Mouse (Mus musculus) hindlimb bud, embryonic 11.5 days (tissue): ENCODE results near the gene Bcat1.

Source experiments
- DNase-seq: peaks from one replicate; pipeline ENCODE4 v3.0.0-alpha.2; 2012; ENCODE audit warnings: low read depth, low spot score; ENCODE audit errors: extremely low spot score

Gene Bcat1

DNA sequence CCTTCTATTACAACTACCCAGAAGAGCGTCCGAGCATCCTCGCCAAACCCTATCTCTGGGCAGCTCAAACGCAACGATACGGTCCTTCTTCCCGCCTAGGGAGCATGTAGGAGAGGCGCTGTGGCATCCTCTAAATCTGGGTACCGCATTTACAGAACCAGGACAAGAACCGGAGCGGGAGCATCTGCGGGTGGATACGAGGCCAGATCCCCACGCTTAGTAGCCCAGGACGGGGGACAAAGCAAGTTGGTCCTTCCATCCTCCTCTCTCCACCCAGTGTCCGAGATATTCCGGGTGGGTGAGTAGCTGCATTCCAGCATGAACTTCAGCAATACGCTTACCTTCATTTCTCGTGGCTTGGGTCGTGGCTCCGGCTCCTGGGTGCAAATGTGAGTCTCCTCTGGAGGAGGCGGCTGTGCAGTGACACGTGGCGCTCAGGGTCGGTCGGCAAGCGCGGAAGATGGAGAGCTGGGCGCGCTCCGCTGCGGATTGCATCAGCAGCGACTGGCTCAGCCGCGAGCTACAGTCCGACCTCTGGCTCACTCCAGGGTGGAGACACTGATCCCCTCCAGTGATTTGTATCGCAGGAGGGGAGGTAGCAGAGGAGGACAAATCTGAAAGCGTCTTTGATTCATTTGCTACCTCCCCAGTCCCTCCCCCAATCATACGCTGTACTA, at the start of gene Bcat1:
Bcat1 (minus strand) TSS at position 637 of the 677 bp plus-strand sequence.
- DNase-seq, result no peak

GRCm38 (mm10) chr6:145125591-145126113, 49.7 kb upstream of the Bcat1 start:
- no peak for DNase-seq

- no peak for DNase-seq
Measured at GRCm38 (mm10) chr6:145124621-145125020, 48.6 kb upstream of the Bcat1 start.

- DNase-seq, result no peak
Measured at GRCm38 (mm10) chr6:145123136-145124060, 47.4 kb upstream of the Bcat1 start.

DNA sequence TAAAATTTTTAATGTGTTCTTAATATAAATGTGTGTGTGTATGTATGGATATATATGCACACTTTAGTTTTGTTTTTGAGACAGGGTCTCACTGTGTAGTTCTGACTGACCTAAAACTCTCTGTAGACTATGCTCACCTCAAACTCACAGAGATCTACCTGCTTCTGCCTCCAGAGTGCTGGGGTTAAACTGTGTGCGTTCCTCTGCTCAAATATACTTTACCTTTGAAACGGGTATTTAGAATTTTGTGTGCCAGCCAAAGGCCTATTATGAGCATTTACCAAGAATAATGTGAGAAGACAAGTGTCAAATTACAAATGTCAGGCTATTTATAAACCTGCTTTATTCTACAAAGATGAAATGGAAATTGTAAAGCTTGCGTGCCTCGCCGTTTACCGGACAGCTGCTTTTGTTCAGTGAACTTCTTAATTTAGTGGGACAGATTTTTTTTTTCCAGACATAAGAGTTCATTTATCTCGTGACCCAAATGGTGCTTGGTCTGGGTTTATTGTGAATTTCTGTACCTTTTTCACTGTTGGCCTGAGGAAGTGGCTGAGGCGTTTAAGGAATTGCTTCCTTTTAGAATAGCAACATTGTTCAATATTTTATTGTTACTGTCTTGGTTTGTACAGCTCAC, 46.6 kb upstream of the Bcat1 start:
- no peak for DNase-seq

DNA sequence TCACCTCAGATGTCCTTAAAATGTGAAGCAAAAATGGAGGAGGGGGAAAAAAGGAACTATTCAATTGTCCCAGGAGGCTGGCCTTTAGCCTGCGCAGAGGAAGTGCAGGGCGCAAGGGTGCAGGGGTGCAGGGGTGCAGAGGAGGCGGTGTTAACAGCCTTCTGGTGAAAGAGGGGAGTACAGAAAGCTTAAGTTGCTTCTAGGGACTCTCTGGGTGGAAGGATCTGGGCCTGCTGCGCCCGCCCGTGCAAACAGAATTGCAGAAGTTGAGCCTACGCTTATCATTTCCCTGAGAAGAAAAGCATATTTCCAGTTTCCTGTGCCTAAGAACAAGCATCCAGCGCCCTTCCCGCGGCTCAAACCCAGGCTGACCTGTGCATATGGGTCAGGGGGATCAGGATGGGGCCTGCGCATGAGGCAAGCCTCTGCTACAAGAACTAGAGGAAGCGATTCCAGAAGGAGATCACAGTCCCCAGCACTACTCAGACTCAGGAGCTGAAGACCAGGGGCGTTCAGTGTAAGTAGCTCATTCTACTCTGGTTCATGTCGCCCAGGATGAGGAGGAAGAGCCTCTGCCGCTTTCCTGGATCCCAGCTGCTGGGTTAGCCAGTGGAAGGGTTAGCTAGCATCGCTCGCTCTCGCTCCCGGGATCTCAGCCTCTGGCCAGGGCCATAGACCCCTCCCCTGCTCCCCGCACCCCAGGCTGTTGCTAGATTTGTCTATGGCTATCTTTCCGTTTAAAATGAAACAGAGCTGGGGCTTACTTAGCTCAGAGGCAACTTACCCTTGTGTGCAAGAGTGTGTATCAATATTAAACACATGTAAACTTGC, 45.8 kb upstream of the Bcat1 start:
- DNase-seq, result no peak

GRCm38 (mm10) chr6:145120787-145121589, 45.0 kb upstream of the Bcat1 start:
- DNase-seq, result no peak

DNA sequence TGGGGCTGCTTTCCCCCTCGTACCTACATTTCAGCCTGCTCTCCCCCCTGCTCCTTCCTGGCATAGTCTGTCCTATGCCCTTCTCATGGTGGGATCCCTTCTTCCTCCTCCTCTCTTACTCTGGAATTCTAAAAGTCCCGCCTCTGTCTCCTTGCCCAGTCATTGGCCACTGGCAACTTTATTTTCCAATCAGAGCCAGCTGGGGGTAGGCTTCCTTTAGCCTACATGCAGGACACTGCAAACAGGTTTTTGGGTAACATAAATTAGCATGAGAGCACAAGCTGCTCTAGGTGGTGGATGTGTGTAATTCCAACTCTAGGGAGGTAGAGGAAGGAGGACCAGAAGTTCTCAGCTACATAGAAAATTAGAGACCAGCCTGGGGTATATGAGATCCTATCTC, 44.1 kb upstream of the Bcat1 start:
- DNase-seq, result no peak

GRCm38 (mm10) chr6:145116098-145116672, 40.2 kb upstream of the Bcat1 start:
- no peak for DNase-seq

DNA sequence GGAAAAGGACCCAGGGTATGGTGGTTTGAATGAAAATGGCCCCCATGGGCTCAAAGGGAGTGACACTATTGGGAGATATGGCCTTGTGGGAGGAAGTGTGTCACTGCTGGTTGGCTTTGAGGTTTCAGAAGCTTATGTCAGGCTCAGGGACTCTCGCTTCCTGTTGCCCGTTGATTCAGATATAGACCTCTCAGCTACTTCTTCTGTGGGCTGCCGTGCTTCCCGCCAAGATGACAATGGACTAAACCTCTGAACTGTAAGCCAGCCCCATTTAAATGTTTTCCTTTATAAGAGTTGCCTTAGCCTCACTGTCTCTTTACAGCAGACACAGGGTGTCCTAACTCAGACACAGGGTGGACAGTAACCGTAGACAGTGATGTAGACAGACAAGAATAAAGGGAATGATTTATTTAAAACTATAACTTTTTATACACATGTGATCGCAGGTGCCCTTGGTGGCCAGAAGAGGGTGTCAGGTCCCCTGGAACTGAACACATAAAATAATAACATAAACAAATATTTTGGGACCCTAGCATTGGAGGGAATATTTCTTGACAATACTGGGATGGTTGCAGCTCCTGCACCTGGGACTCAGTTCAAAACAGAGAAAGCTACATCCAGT, 39.6 kb upstream of the Bcat1 start, which contains the start of gene Lrmp:
Lrmp (plus strand) TSS at position 178 of the 622 bp plus-strand sequence.
- no peak for DNase-seq

GRCm38 (mm10) chr6:145114561-145114960, 38.6 kb upstream of the Bcat1 start:
- no peak for DNase-seq

DNA sequence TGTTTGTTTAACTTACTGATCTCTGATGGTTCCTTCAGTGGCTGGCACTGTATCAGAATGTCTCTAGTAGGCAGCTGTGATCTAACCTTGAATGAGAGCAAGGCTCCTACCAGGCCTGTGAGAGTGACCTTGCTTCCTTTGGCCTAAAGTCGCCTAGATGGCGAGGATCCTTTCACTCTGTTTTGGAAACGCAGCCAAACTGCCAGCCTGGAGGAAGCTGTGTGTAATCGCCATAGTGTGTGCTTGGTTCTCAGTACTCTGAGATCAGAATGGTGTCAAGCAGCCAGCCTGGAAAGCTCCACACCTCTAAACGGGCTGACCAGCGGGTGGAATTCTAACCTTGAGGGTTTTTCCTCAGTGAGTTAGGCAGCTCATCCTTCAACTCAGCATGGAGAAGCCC, 36.9 kb upstream of the Bcat1 start:
- no peak for DNase-seq

- no peak for DNase-seq
Measured at GRCm38 (mm10) chr6:145110786-145111185, 34.8 kb upstream of the Bcat1 start.

GRCm38 (mm10) chr6:145106163-145106842, 30.3 kb upstream of the Bcat1 start:
- no peak for DNase-seq

- DNase-seq, result no peak
Measured at GRCm38 (mm10) chr6:145105439-145105838, 29.5 kb upstream of the Bcat1 start.

GRCm38 (mm10) chr6:145104241-145104939, 28.4 kb upstream of the Bcat1 start:
- no peak for DNase-seq

DNA sequence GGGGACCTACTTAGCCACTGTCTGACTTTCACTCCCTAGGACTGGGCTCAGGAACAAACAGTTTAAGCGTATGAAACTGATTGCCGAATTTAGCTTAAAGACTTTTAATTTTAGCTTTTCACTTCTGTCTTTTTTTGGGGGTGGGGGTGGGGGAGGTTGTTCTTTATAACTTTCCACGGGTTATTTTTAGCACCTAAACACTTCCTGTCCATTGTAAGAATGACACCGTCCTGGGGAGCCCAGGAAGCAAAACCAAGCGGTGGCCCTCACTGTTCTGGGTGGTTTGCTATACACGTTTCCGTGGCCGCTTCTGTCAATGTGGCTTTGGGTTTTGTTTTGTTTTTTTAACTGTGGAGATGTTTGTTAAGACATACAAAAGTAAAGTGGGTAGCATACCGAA, 24.9 kb upstream of the Bcat1 start:
- no peak for DNase-seq

DNA sequence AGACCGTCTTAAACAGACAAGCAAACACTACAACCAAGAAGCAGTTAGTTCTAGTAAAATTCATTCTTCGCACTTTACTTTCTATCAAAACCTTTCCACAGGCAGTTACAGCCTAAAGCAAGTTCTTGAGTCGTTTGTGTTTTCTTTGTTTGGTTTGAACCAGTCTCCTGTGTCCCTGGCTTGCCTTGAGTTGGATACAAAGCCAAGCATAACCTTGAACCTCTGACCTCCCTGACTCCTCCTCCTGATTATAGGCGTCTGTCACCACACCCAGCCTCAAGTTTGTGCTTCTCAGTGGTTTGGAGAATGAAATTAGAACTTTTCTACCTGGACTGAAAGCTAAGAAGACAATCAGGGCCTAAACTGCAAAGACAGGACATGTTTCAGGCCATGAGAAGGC, 18.4 kb upstream of the Bcat1 start:
- no peak for DNase-seq
